Mouse (Mus musculus) bone marrow, adult 2 months (tissue): ENCODE data around the gene Syn3.

ENCODE experiments used
- CTCF ChIP-seq: fragments of 200-500 bp; IDR thresholded peaks from 2 replicates; pipeline ENCODE4 v1.5.1; 2011; ENCODE audit warnings: low read length, control low read depth; ENCODE audit not compliant: control insufficient read depth, insufficient read depth
- POLR2A ChIP-seq: fragments of 200-500 bp; IDR thresholded peaks from 2 replicates; pipeline ENCODE4 v1.6.1; 2011; ENCODE audit warnings: low read depth, mild to moderate bottlenecking, control low read depth, low read length, borderline replicate concordance; ENCODE audit not compliant: control insufficient read depth

DNA sequence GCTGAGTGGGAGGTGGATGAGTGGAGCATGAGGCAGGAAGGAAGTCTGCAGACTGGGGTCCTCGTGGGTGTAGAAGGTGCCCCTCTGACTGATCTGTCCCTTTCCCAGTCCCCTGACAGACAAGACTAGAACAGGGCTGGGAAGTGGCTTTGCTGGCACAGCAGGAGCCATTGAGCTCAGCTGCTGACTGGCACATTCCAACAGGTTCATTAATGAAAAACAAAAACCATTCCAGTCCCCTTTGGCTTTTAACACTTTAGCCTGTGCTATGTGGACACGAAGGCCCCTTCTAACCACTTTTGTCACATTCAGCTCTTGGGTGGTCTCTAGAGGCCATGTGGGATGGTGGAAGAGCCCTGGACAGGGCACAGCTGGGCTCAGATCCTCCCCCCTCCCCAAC, 194.1 kb downstream of the Syn3 start:
- TF ChIP-seq CTCF (no peak), POLR2A (no peak)
